Mouse (Mus musculus): ENCODE results near the gene Nop10. TPM values are rescaled to one million over a fixed set of nuclear protein-coding genes. Genes with fewer than 3 reads are reported as not detected.

The Nop10 gene
- total RNA-seq, 2 experiments from 2014 or later, result 50.4 to 55.0 TPM

DNA sequence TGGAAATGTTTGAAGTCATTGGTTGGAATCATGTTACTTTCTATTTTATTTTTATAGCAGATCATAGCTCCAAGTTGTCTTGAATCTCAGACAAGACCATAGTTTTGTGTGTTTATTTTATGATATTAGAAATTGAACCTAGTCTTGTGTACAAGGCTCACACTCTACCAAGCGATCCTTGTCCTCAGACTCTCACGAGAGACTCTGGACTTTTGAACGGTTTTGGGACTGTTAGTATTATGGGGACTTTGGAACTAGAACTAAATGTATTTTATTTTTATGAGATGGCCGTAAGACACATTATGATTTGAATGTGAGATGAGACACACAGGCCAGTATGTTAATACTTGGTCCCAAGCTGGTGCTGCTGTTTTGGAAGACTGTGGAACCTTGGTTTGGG, 36.5 kb downstream of the Nop10 start:
- intact Hi-C loops (cut with DNase I), result no loop called here

DNA sequence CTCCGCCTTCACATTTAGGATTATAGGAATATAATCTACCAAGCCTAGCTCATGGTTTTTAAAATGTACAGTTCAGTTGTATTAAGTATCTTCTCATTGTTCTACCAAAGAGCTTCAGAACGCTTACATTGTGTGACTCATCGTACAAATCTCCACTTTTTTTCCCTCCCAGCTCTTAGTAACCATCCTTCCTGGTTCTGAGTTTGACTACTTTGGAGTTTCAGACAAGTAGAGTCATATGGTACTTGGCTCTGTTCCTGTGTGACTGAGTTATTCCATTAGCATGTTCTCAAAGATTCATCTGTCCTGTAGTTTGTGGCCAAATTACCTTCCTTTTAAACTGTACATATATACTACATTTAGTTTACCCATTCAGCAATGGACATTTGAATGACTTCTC, 46.9 kb downstream of the Nop10 start:
- intact Hi-C loops (cut with DNase I), result no loop called here
- peak in 1 of 2 experiments; percentile 47 for DNase-seq (ENCODE audit: low spot score in 2 of 2)

More for the DNA sequence above, 36.5 kb downstream of the Nop10 start:
- DNase-seq (ENCODE audit: low spot score in 2 of 2), result no peak

DNA sequence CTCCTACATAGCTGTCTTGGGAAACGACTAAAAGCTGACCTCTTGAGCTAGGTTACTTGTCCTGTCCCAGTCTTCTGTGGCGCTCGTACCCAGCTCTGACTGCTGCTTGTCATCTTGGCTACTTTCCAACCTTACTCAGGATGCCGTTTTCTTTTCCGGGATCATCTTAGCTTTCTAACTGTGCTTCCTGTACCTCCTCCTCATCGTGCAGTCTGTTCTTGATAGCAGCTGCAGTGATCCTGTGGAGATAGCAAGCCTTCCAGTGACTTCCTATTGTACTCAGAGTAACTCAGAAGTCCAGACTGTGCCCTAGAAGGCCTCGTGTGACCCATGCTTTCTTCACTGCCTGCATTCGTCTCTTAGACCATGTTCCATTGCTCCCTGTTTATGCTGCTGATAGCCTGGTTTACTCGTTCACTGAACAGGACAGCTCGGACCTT, 47.5 kb downstream of the Nop10 start:
- intact Hi-C loops (cut with DNase I), result no loop called here
- peak in 1 of 2 experiments; percentile 54 for DNase-seq (ENCODE audit: low spot score in 2 of 2)

Other genes with a start within 250 kb of the Nop10 start
- not detected for gene Olfr1310, start 249.2 kb upstream of the Nop10 start, total RNA-seq (2021)
- not detected for gene Olfr1311, start 237.5 kb upstream of the Nop10 start, total RNA-seq (2021)
- gene Olfr1312, start 211.7 kb upstream of the Nop10 start, total RNA-seq (2021), result not detected
- not detected for gene Olfr1313, start 184.1 kb upstream of the Nop10 start, total RNA-seq (2021)
- not detected for gene Olfr1314, start 165.1 kb upstream of the Nop10 start, total RNA-seq (2021)
- not detected for gene Olfr1315-ps1, start 146.5 kb upstream of the Nop10 start, total RNA-seq (2021)
- gene Olfr1316, start 126.9 kb upstream of the Nop10 start, total RNA-seq (2021), result not detected
- not detected for gene Olfr1317, start 121.6 kb upstream of the Nop10 start, total RNA-seq (2021)
- gene Olfr1318, start 107.7 kb upstream of the Nop10 start, total RNA-seq (2021), result not detected
- 100 to 1,000 TPM; 135 to 158 TPM for gene Lpcat4, start 22.5 kb upstream of the Nop10 start, total RNA-seq (2021)
- under 1 TPM in 1 of 2 experiments, not detected in 1; 0.09 TPM for gene Nutm1, start 2.6 kb upstream of the Nop10 start, total RNA-seq (2021)
- gene Slc12a6, start 3.9 kb downstream of the Nop10 start, total RNA-seq (2021), result 100 to 1,000 TPM; 119 to 130 TPM
- gene Gm21985, start 4.4 kb downstream of the Nop10 start, total RNA-seq (2021), result 1 to 10 TPM; 4.1 to 4.4 TPM
- 100 to 1,000 TPM; 157 to 167 TPM for gene Emc4, start 106.1 kb downstream of the Nop10 start, total RNA-seq (2021)
- 10 to 100 TPM; 13.2 to 13.8 TPM for gene Katnbl1, start 117.3 kb downstream of the Nop10 start, total RNA-seq (2021)
- 10 to 100 TPM; 49.7 TPM for gene Emc7, start 193.1 kb downstream of the Nop10 start, total RNA-seq (2021)
- 1 to 10 TPM in 1 of 2 experiments, under 1 TPM in 1; 0.87 to 2.2 TPM for gene Chrm5, start 218.8 kb downstream of the Nop10 start, total RNA-seq (2021)
- 10 to 100 TPM in 1 of 2 experiments, 1 to 10 TPM in 1; 9.6 to 11.4 TPM for gene Aven, start 231.0 kb downstream of the Nop10 start, total RNA-seq (2021)

All from left cerebral cortex, postnatal 25 days (tissue).